Mouse (Mus musculus) CD8-positive naive resting alpha-beta T cell, adult 2 months (primary cell): ENCODE data around the gene Gopc.
"Not testable (repeated sequence)": the region's sequence is repeated elsewhere in the genome, so short reads cannot be mapped to it uniquely, and the experiment has no call there.

Experiments used
- DNase-seq, 2 experiments: peaks; one replicate each; pipeline ENCODE4 v3.0.0; 2022; ENCODE audit warnings: low read depth in 2 of 2, low spot score in 2 of 2

Gopc gene

GRCm38 (mm10) chr10:52388922-52389430 is 7.1 kb upstream of the Gopc start, which contains the start of gene Nepn:
Nepn (plus strand) TSS chr10:52388972.
- no peak for DNase-seq

- DNase-seq: no peak
Observed at GRCm38 (mm10) chr10:52387192-52387591, 5.3 kb upstream of the Gopc start.

GRCm38 (mm10) chr10:52384823-52385610 is 3.1 kb upstream of the Gopc start:
- peak; percentile 14 to 39 for DNase-seq

GRCm38 (mm10) chr10:52383522-52383921 is 1.6 kb upstream of the Gopc start:
- no peak for DNase-seq

- DNase-seq: no peak
Observed at GRCm38 (mm10) chr10:52383022-52383421, 1.1 kb upstream of the Gopc start.

- DNase-seq: peak; percentile 2 to 6
Observed at GRCm38 (mm10) chr10:52381321-52381801, 563 bp downstream of the Gopc start.

GRCm38 (mm10) chr10:52377813-52378212 is 4.1 kb downstream of the Gopc start:
- DNase-seq: no peak

GRCm38 (mm10) chr10:52376422-52376821 is 5.5 kb downstream of the Gopc start:
- DNase-seq: no peak

- no peak for DNase-seq
Observed at GRCm38 (mm10) chr10:52374651-52375050, 7.3 kb downstream of the Gopc start.

GRCm38 (mm10) chr10:52373834-52374233 is 8.1 kb downstream of the Gopc start:
- DNase-seq: no peak

GRCm38 (mm10) chr10:52368376-52368775 is 13.5 kb downstream of the Gopc start:
- DNase-seq: no peak

- no peak for DNase-seq
Observed at GRCm38 (mm10) chr10:52360862-52361609, 20.9 kb downstream of the Gopc start.

GRCm38 (mm10) chr10:52360241-52360735 is 21.6 kb downstream of the Gopc start:
- no peak for DNase-seq

GRCm38 (mm10) chr10:52358467-52358866 is 23.5 kb downstream of the Gopc start, which contains the start of gene Gm26741:
Gm26741 (plus strand) TSS chr10:52358767.
- no peak for DNase-seq

- DNase-seq: no peak
Observed at GRCm38 (mm10) chr10:52353184-52353583, 28.7 kb downstream of the Gopc start.

GRCm38 (mm10) chr10:52343324-52343723 is 38.6 kb downstream of the Gopc start:
- DNase-seq: not testable (repeated sequence)

- peak in 1 of 2 experiments; percentile 11 for DNase-seq
Observed at GRCm38 (mm10) chr10:52331007-52331406, 50.9 kb downstream of the Gopc start.

- DNase-seq: no peak
Observed at GRCm38 (mm10) chr10:52321918-52322317, 60.0 kb downstream of the Gopc start.

- no peak for DNase-seq
Observed at GRCm38 (mm10) chr10:52319506-52320286, 62.2 kb downstream of the Gopc start.

- DNase-seq: no peak
Observed at GRCm38 (mm10) chr10:52309196-52309595, 72.7 kb downstream of the Gopc start.

GRCm38 (mm10) chr10:52304574-52304973 is 77.3 kb downstream of the Gopc start:
- DNase-seq: no peak
